Mouse (Mus musculus): ENCODE data around the gene Cyfip2.

Gene Cyfip2

GRCm38 (mm10) chr11:46211858-46212257 lies 100.8 kb downstream of the Cyfip2 start:
- TF ChIP-seq GATA4 (IDR thresholded peaks at IDR 0.05; ENCODE audit: insufficient replicate concordance, low read length) = no peak

- no peak for TF ChIP-seq GATA4 (IDR thresholded peaks at IDR 0.05; ENCODE audit: insufficient replicate concordance, low read length)
Measured at GRCm38 (mm10) chr11:46209884-46210283, 102.8 kb downstream of the Cyfip2 start.

DNA sequence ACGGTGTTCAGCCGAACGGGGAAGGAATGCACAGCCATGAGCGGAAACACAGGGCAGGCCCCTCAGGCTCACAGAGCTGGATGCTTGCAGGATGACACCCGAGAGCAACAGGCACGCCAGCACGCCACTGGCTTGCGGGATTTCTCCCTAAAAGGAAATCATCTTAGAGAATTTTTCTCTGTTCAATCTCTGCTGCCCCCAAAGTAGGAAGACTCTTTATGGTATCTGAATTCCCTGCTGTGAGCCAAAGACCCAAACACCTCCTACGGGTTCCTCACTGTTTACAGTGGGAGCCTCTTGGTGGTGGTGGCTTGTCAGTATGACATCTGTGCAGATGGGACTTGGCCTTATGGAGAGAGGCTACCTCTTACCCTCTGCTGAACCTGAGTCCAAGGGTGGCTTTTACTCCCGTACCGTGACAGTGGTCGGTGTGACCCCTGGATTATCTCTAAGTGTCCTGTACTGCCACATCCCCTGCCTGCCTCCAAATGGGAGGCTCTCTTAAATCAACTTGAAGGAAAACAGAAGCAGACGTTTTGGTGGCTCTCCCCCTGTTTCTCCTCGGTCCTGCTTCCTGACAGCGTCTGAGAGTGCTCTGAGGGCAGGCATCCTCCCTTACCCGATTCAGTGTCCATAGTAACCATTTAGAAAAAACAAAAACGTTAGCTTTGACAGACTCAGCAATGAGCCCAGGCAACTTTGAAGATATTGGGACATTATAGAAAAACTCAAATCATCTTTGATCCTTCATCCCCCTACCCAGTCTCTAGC lies 106.8 kb downstream of the Cyfip2 start:
- no peak for TF ChIP-seq GATA4 (IDR thresholded peaks at IDR 0.05; ENCODE audit: insufficient replicate concordance, low read length)

GRCm38 (mm10) chr11:46204841-46205240 lies 107.8 kb downstream of the Cyfip2 start:
- TF ChIP-seq GATA4 (IDR thresholded peaks at IDR 0.05; ENCODE audit: insufficient replicate concordance, low read length) = no peak

DNA sequence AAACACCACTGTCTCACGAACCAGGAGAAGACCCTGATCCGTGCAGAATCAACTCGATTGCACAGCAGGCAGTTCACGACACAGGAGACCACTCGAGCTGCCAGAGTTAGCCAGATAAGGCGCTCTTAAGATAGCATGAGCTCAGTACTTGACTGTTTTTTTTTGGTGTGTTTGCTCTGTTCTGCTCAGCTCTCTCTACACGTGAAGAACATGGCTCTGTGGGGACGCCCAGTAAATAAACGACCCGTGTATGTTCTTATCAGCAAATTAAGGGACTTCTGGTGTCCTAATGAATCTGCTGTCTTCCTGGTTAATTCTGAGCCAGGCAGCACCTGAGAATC lies 110.1 kb downstream of the Cyfip2 start:
- TF ChIP-seq GATA4 (IDR thresholded peaks at IDR 0.05; ENCODE audit: insufficient replicate concordance, low read length) = no peak

- TF ChIP-seq GATA4 (IDR thresholded peaks at IDR 0.05; ENCODE audit: insufficient replicate concordance, low read length) = no peak
Measured at GRCm38 (mm10) chr11:46201636-46202546, 110.8 kb downstream of the Cyfip2 start.

DNA sequence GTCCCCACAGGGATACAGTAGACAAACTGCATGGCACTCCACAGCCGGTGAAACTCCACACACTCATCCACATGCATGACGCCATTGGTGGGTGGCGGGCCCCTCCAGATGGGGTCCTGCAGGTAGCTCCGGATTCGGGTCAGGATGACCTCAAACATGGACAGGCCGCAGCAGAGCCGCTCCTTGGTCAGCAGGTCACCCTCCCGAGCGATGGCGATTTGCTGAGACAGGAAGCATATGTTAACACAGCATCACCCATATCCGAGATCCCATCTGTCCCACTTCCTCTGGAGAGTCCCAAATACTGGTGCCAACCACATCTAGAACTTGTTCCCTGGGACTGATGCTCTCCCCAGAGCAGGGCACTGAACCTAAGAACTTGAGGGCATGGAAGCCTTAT lies 112.0 kb downstream of the Cyfip2 start:
- TF ChIP-seq GATA4 (IDR thresholded peaks at IDR 0.05; ENCODE audit: insufficient replicate concordance, low read length) = no peak

DNA sequence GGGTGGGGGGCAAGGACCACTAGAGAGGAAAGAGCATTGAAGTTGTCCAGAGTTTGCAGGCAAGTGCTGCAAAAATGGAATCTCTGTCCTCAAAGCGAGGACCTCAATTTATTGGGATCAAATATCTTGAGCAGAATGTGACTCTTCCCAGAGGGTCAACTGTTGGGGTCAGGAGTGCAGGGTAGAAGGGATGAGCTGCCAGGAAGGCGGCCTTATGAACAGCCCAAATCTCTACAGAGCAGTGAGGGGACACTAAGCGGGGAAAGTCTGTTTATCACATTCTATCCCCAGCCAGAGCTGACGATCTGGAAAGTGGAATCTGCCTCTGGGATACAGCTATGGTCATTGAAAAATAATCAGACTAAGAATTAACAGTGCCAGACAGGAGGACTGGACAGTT lies 118.5 kb downstream of the Cyfip2 start:
- TF ChIP-seq GATA4 (IDR thresholded peaks at IDR 0.05; ENCODE audit: insufficient replicate concordance, low read length) = no peak

DNA sequence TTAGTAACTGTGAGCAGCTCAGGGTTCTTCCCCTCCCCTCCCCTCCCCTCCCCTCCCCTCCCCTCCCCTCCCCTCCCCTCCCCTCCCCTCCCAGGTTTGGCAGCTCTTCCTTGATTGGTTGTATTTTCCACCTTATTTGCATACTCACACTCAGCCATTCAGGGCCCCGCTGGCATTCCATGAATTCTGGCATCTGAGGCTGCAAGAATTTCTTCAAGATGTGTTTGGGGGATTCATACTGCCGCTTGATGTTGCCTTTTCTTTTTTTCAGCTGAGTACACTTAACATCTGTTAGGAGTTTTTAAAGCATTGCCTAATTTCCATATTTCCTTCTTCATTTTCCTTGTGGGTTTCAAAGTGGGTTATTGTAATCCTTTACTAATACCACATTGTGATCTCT lies 124.4 kb downstream of the Cyfip2 start:
- no peak for TF ChIP-seq GATA4 (IDR thresholded peaks at IDR 0.05; ENCODE audit: insufficient replicate concordance, low read length)

DNA sequence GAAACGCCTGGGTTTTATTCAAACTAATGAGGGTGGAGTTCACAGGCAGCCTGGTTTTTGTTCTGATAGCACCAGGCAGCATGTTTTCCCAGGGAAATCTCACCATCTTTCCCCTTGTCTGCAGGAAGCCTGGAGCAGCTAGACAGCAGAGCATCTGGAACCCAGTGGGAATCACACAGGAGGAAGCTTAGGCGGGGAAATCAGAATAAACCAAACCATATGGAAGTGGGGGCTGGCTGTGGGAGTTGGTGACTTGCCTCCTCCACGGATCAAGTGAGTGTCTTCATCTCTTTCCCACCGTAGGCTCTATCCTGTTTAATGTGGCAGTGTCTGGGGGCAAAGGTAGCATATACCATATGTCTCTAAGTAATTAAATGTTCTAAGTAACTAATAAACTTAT lies 127.2 kb downstream of the Cyfip2 start:
- no peak for TF ChIP-seq GATA4 (IDR thresholded peaks at IDR 0.05; ENCODE audit: insufficient replicate concordance, low read length)

DNA sequence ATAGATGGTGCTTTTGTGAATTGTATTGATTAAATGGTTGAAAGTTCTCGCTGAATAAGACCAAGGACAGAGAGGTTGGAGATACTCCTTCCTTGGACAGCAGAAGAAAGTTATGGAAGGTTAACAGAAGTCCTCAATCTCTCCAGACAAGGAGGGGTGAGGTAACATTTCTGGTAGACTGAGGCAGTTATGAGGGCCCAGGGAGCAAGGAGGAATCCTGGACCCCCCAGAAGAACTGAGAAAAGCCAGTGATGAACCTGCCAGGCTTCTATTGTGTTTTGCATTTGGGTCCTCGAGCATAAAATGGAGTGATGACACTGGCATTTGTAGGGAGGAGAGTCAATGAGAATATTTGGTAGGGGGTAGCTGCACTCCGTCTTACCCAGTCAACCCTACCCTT lies 127.7 kb downstream of the Cyfip2 start:
- no peak for TF ChIP-seq GATA4 (IDR thresholded peaks at IDR 0.05; ENCODE audit: insufficient replicate concordance, low read length)

- TF ChIP-seq GATA4 (IDR thresholded peaks at IDR 0.05; ENCODE audit: insufficient replicate concordance, low read length) = no peak
Measured at GRCm38 (mm10) chr11:46177246-46178043, 135.2 kb downstream of the Cyfip2 start.

GRCm38 (mm10) chr11:46176155-46176554 lies 136.5 kb downstream of the Cyfip2 start:
- TF ChIP-seq GATA4 (IDR thresholded peaks at IDR 0.05; ENCODE audit: insufficient replicate concordance, low read length) = no peak

DNA sequence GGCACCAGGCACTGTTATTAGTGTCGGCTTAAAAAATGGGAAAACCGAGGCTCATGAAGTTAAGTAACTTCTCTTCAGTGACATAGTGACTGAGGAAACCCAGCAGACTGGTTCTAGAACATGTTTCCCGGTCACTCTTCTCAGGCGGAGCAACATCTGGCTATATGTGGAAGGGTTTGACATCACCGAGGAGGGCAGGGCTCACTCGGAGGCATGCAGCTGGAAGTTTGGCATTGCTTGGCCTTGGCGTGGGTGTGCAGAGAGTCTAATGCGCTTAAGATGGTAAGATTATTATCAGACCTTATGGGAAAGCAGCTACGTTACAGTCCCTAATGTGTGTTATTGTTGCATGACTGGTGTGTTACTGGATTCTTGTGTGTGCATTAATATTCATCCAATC lies 140.5 kb downstream of the Cyfip2 start:
- no peak for TF ChIP-seq GATA4 (IDR thresholded peaks at IDR 0.05; ENCODE audit: insufficient replicate concordance, low read length)

GRCm38 (mm10) chr11:46169908-46170307 lies 142.8 kb downstream of the Cyfip2 start:
- TF ChIP-seq GATA4 (IDR thresholded peaks at IDR 0.05; ENCODE audit: insufficient replicate concordance, low read length) = no peak

Measured in liver, adult (tissue).